ENCODE assay signal across 19 mouse cellular contexts in genomic region chr2:46802812-46803211, GRCm38 (mm10).
DNase-seq lines count a peak whose midpoint lies in the region; ATAC-seq and TF ChIP-seq lines count a peak whose summit lies in the region.
"Had no signal": no experiment of that assay in that cellular context is flagged by ENCODE, and none has a peak within 500 bp of the region (broad histone marks: within the 10 kb centered on the region; RNA-seq: fewer than 3 reads in every experiment).

No protein-coding gene starts in this region.

- no peak overlapping the region for H3K27ac ChIP-seq in hindbrain, embryonic 11.5 days (ENCODE audit: low read depth, low read length)
- H3K27ac ChIP-seq in hindbrain, embryonic 10.5 days, result no peak overlapping the region
- H3K27ac ChIP-seq in hindbrain, embryonic 15.5 days (replicated peaks), result no peak overlapping the region
- H3K27ac ChIP-seq in midbrain, embryonic 15.5 days, result no peak overlapping the region
- H3K27ac ChIP-seq in layer of hippocampus, adult 2 months, result no peak overlapping the region
- H3K27ac ChIP-seq: heart, embryonic 13.5 days; left cerebral cortex, adult 2 months; limb, embryonic 13.5 days; liver, embryonic 15.5 days had no signal

- DNase-seq in hindbrain, embryonic 11.5 days (ENCODE audit: low spot score), result peak; percentile 2
- no peak for DNase-seq in hindbrain, embryonic 10.5 days (ENCODE audit: low spot score)
- peak; percentile 13 for DNase-seq in retina, postnatal 7 days (ENCODE audit: low read depth, low spot score)
- DNase-seq in right cerebral cortex, adult 18-20 months, result no peak
- no peak for DNase-seq in layer of hippocampus, adult 2 months (ENCODE audit: low spot score in 2 of 2)
- DNase-seq: cerebellum, adult 2 months; gastrocnemius, postnatal 36 days; heart, postnatal 4 days; kidney, adult 2 months; lung, postnatal 10 days; right cerebral cortex, postnatal 14 days had no signal

- TF ChIP-seq CTCF in layer of hippocampus, adult 2 months (conservative IDR thresholded peaks at IDR 0.05), result no peak

- no peaks in the 10 kb centered on the region for H3K4me1 ChIP-seq in hindbrain, embryonic 11.5 days (replicated peaks; ENCODE audit: control insufficient read depth, insufficient read depth, low read length)
- H3K4me1 ChIP-seq in hindbrain, embryonic 10.5 days (replicated peaks), result no peaks in the 10 kb centered on the region
- H3K4me1 ChIP-seq in hindbrain, embryonic 15.5 days (replicated peaks), result 0 out of 2 replicates have a peak, but pooled peaks cover 4% of the 10 kb centered on the region
- H3K4me1 ChIP-seq in midbrain, embryonic 15.5 days, result peaks cover 5% of the 10 kb centered on the region; the same call in 1 of the 2 replicates
- H3K4me1 ChIP-seq: heart, embryonic 13.5 days; liver, embryonic 15.5 days; megakaryocyte, embryonic 14.5 days had no signal

- ATAC-seq in hindbrain, embryonic 11.5 days (ENCODE audit: low FRiP score), result peak; percentile 43; the same call in 1 of the 2 replicates
- no peak for ATAC-seq in hindbrain, embryonic 15.5 days (ENCODE audit: low FRiP score, low read depth)
- ATAC-seq in midbrain, embryonic 15.5 days (replicated peaks), result peak; percentile 70

- H3K36me3 ChIP-seq in hindbrain, embryonic 11.5 days (ENCODE audit: control insufficient read depth, insufficient read depth, low read length), result no peaks in the 10 kb centered on the region
- no peaks in the 10 kb centered on the region for H3K36me3 ChIP-seq in hindbrain, embryonic 10.5 days
- H3K36me3 ChIP-seq in hindbrain, embryonic 15.5 days, result no peaks in the 10 kb centered on the region
- no peaks in the 10 kb centered on the region for H3K36me3 ChIP-seq in midbrain, embryonic 15.5 days (replicated peaks)
- H3K36me3 ChIP-seq: G1E; heart, embryonic 13.5 days; limb, embryonic 13.5 days; liver, embryonic 15.5 days had no signal

- WGBS in hindbrain, embryonic 11.5 days, result 48% methylated on average over 7 of the region's 7 CpGs
- WGBS in hindbrain, embryonic 10.5 days, result 58% methylated on average over 7 of the region's 7 CpGs
- 22% methylated on average over 7 of the region's 7 CpGs for WGBS in hindbrain, embryonic 15.5 days
- 20% methylated on average over 7 of the region's 7 CpGs for WGBS in midbrain, embryonic 15.5 days

- H3K9ac ChIP-seq in hindbrain, embryonic 11.5 days (ENCODE audit: low read depth, low read length), result no peak overlapping the region
- no peak overlapping the region for H3K9ac ChIP-seq in hindbrain, embryonic 15.5 days
- no peak overlapping the region for H3K9ac ChIP-seq in midbrain, embryonic 15.5 days
- H3K9ac ChIP-seq: heart, embryonic 13.5 days; limb, embryonic 13.5 days; liver, embryonic 15.5 days had no signal

- H3K4me2 ChIP-seq in hindbrain, embryonic 11.5 days (replicated peaks; ENCODE audit: low read depth, low read length), result no peak overlapping the region
- peak overlapping the region; percentile 42 for H3K4me2 ChIP-seq in hindbrain, embryonic 15.5 days
- H3K4me2 ChIP-seq in midbrain, embryonic 15.5 days, result peak overlapping the region; percentile 38
- H3K4me2 ChIP-seq: heart, embryonic 13.5 days; limb, embryonic 13.5 days; liver, embryonic 15.5 days had no signal

- no peak overlapping the region for H3K4me3 ChIP-seq in hindbrain, embryonic 11.5 days (ENCODE audit: low read depth, low read length)
- no peak overlapping the region for H3K4me3 ChIP-seq in hindbrain, embryonic 10.5 days
- 0 out of 2 replicates have a peak overlapping the region, but pooled peaks have one; percentile 13 for H3K4me3 ChIP-seq in hindbrain, embryonic 15.5 days
- no peak overlapping the region for H3K4me3 ChIP-seq in midbrain, embryonic 15.5 days
- H3K4me3 ChIP-seq in layer of hippocampus, adult 2 months, result no peak overlapping the region
- H3K4me3 ChIP-seq: heart, embryonic 13.5 days; left cerebral cortex, adult 2 months; limb, embryonic 13.5 days; liver, embryonic 15.5 days; megakaryocyte, embryonic 14.5 days had no signal

- H3K9me3 ChIP-seq in hindbrain, embryonic 11.5 days (ENCODE audit: control insufficient read depth, low read length), result no peaks in the 10 kb centered on the region
- H3K9me3 ChIP-seq in hindbrain, embryonic 10.5 days, result no peaks in the 10 kb centered on the region
- H3K9me3 ChIP-seq in hindbrain, embryonic 15.5 days, result no peaks in the 10 kb centered on the region
- no peaks in the 10 kb centered on the region for H3K9me3 ChIP-seq in midbrain, embryonic 15.5 days
- H3K9me3 ChIP-seq: G1E; heart, embryonic 13.5 days; limb, embryonic 13.5 days; liver, embryonic 15.5 days; megakaryocyte, embryonic 14.5 days had no signal

- H3K27me3 ChIP-seq in hindbrain, embryonic 11.5 days (ENCODE audit: control insufficient read depth, insufficient read depth, low read length), result no peaks in the 10 kb centered on the region
- no peaks in the 10 kb centered on the region for H3K27me3 ChIP-seq in hindbrain, embryonic 10.5 days (ENCODE audit: insufficient read depth, poor library complexity, severe bottlenecking)
- H3K27me3 ChIP-seq in hindbrain, embryonic 15.5 days, result no peaks in the 10 kb centered on the region
- no peaks in the 10 kb centered on the region for H3K27me3 ChIP-seq in midbrain, embryonic 15.5 days (replicated peaks)
- H3K27me3 ChIP-seq: heart, embryonic 13.5 days; limb, embryonic 13.5 days; liver, embryonic 15.5 days; megakaryocyte, embryonic 14.5 days had no signal

Comparison
In these comparisons a context has a peak if more than half of its experiments do, and no peak if none do; other contexts are left out.
1. DNase-seq: peak in hindbrain, embryonic 11.5 days (single experiment) and retina, postnatal 7 days (single experiment); none in hindbrain, embryonic 10.5 days (single experiment), right cerebral cortex, adult 18-20 months (single experiment) and layer of hippocampus, adult 2 months (0 of 2).